Mouse (Mus musculus): ENCODE results near the gene Ak8. TPM values are rescaled to one million over a fixed set of nuclear protein-coding genes. Genes with fewer than 3 reads are reported as not detected.

Gene Ak8
- total RNA-seq (2021) (under 1 TPM; 0.29 to 0.38 TPM), polyA plus RNA-seq (2012; rRNA removed) (0.29 and 0.44 TPM in 2 replicates)
- long read RNA-seq, result 0 reads

GRCm38 (mm10) chr2:28699361-28700335 is at the start of gene Ak8, which contains the start of gene Spaca9:
Gene Ak8 (plus strand): TSS chr2:28700164.
Gene Spaca9 (minus strand): TSS chr2:28699727.
- peak; percentile 85 for DNase-seq

DNA sequence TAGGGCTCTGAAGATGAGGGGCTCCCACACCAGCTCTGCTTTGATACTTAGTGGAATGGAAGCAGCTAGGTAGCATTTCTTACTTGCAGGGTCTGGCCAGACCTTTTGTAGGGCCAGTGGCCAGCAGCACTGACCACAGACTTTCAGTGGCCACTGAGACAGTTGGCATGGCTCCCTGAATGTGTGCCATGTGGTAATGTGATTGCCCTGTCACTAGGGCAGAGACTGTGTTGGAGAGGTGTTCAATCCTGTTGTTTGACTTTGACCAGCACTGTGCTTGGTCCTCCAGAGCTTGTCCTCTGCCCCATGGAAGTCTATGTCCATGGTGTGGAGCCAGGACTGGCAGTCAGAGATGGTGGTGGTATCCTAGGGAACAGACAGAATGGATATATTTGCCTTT is 49.4 kb upstream of the Ak8 start:
- DNase-seq, result peak; percentile 46

DNA sequence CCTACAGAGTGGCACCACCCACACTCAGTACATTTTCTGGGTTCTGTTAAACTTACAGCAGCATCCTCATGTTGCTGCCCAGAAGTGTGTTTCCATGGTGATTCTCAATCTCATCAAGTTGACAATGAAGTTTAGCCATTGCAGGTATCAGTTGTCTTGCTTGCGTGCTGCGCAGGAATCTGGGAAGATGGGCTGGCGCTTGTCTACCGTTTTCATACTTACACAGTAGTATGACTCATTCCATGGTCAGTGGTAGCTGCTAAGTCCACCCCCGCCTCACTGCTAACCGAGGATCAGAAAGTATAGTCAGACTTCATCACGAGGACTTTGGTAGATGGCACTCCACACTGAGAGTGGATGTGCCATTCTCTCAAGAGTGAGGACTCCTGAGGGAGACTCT is 46.6 kb upstream of the Ak8 start:
- DNase-seq, result no peak

- DNase-seq, result peak; percentile 31
Observed at GRCm38 (mm10) chr2:28654295-28654694, 45.7 kb upstream of the Ak8 start.

- DNase-seq, result no peak
Observed at GRCm38 (mm10) chr2:28656216-28656615, 43.7 kb upstream of the Ak8 start.

DNA sequence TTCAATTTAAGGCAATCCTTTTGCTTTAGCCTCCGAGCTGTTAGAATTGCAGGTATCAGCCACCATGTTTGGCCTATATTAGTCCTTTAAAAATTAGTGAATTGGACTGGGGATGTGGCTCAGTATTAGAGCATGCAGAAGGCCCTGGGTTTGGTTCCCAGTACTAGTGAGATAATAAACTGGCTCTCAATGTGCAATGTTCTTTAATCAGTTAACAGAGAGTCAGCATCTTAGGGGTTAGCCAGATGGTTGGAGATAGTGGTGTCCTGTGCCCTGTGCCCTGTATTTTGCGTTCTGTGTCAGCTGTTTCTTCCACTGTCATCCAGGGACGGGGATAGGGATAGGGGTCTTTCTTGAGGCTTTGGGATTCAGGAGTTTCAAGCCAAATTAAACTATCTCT is 37.1 kb upstream of the Ak8 start:
- no peak for DNase-seq

- no peak for DNase-seq
Observed at GRCm38 (mm10) chr2:28665818-28666217, 34.1 kb upstream of the Ak8 start.

DNA sequence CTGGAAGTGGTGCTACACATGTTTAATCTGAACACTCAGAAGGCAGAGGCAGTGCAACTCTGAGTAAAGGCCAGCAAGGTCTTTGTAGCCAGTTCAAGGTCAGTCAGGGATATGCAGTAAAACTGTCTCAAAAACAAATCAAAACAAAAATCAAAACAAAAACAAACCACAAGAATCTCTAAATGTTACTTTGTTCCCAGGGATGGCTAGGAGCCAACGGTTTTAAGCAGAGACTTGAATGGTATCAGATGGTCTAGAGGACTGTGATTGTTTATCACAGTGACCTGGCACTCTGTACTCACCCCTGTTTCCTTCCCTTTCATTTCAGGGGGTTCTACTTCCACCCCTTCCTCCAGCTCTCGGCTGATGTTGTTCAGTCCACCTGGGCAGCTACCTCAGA is 28.5 kb upstream of the Ak8 start:
- DNase-seq, result no peak

DNA sequence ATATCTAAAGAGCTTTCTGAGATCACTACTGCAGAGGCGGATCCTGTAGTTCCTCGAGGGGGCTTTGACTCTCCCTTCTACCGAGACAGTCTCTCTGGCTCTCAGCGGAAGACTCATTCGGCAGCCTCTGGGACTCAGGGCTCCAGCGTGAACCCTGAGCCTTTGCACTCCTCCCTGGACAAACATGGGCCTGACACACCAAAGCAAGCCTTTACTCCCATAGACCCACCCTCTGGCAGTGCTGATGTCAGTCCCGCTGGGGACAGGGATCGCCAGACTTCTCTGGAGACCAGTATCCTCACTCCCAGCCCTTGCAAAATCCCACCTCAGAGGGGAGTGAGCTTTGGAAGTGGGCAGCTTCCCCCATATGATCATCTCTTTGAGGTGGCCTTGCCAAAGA is 24.0 kb upstream of the Ak8 start:
- DNase-seq, result no peak

DNA sequence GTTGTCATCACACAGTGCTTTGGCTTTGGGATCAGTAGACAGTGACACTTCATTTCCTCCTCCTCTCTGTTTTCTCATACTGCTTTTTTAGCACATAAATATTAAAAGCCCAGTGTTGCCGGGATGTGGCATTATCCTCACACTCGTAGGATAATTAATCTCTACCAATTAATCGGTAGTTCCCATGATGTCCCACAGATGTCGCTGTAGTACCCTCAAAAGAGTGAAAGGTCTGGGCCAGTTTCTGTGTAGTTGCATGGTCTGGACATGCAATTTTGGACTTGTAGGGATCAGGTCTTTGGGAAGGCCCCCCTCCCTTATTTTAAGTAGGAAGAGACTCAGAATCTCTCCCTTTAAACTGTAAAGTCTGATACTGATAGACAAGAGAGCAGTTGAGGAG is 19.3 kb upstream of the Ak8 start:
- peak; percentile 17 for DNase-seq

DNA sequence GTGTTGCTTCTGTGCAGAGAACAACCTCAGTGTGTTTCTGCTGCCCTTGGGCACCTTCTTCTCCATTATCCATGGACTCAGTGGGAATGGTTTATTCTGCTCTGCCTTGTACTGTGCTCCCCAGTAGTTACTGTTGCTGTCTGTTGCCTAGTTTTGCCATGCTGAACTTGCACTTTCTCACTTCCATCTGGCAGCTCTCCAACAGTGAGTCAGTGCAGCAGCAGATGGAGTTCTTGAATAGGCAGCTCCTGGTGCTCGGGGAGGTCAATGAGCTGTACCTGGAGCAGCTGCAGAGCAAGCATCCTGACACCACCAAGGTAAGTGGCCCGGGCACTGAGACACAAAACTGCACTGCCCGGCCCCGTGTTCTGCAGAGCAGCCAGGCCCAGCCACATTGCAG is 18.2 kb upstream of the Ak8 start:
- DNase-seq, result peak; percentile 76

DNA sequence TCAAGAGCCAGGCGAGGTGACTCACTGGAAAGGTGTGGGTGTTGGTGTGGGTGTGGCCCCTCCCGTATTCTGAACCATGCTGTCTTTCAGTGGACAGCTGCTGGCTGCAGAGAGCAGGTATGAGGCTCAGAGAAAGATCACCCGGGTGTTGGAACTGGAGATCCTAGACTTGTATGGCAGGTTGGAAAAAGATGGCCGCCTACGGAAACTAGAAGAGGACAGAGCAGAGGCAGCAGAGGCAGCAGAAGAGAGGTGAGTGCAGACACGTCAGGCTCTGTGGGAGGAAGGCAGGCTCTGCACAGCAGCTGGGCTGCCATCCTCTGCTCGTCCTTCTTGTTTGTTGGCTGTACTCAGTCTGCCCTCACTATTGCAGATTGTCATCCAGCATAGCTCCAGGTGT is 14.1 kb upstream of the Ak8 start:
- no peak for DNase-seq

DNA sequence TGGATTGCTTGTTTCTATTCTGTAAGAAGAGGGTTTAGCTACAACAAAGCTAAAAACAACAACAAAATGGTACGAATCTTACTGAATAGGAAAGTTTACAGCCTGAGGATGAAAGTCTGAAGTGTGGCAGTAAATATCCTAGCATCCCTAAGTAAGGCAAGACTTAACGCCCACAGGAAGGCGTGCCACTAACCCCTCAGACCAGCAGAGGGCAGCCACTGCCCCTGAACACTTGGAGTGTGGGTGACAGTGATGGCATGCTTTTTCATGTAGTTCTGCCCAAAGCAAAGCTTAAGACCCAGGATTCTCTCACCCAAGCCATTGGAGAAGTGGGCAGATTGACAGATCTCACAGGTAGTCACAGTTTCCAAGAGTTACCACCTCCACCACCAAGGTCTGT is 11.5 kb upstream of the Ak8 start:
- peak; percentile 30 for DNase-seq

- DNase-seq, result no peak
Observed at GRCm38 (mm10) chr2:28692692-28693091, 7.3 kb upstream of the Ak8 start.

- DNase-seq, result no peak
Observed at GRCm38 (mm10) chr2:28698566-28698965, 1.4 kb upstream of the Ak8 start.

DNA sequence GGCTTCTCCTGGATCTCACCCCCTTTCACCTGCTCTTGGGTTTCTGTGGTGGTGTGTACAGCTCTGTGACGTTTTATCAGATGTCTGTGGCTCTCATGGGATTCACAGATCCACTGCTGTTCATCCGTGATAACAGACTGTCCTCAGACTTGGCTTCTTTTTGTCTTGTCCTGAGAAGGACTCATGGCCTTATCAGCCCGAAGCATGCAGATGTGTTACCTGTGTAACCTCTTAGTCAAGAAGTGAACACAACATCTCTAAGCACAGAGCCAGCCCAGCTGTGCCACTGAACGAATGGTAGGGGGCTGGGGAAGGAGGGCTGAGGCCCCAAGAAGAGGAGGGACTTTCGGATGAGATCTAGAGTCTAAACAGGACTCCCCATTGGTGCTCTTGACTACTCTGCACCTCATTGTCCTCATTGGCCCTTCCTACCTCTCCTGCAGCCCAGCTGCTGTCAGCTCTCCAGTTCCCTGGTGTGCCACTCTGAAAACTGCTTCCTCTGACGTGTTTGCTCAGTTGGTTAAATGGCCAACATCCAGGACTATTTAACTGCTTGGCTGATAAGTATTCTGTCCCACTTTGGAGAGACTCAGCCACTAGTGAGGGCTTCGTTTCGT is 1.8 kb downstream of the Ak8 start:
- no peak for DNase-seq

DNA sequence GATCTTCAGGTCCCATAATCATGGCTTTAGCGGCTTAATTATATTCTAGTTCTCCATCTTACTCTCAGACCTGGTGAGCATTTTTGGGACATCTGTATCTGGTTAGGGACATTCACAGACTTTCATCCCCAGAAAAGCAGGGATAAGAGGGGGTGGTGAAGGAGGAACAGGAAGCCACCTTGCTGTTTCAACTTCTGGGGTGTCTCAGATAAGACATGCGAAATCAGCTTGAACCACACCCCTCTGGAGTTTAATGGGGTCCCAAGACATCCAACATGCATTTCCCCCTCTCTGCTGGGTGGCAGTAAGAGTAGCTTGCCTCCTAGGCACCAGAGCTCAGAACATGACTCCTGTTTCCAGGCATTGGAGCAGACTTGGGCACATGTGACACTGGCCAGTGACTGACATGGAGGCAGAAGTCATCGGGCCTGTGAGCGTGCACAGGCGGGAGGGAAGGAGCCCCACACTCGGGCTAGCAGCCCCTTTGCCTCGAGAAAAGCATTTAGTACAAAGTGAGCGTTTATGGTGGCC is 6.2 kb downstream of the Ak8 start:
- DNase-seq, result no peak

- no peak for DNase-seq
Observed at GRCm38 (mm10) chr2:28706787-28707186, 6.8 kb downstream of the Ak8 start.

DNA sequence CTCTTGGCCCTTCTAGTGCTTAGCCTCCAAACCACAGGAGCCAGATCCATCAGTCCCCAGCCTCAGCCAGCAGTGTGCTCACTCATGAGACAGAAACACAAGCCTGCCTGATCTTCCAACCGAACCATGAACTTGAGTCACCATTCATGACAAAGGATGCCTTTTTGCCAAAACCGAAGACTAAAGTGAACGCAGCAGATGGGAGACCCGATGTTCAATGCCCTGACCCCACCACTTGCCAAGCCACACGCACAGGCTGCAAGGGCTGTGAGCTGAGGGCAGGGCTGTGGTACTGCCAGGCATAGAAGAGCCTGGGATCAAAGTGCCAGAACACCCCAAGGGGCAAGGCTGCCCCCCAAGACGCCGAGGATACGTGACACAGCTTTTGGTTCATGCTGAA is 13.1 kb downstream of the Ak8 start:
- no peak for DNase-seq

DNA sequence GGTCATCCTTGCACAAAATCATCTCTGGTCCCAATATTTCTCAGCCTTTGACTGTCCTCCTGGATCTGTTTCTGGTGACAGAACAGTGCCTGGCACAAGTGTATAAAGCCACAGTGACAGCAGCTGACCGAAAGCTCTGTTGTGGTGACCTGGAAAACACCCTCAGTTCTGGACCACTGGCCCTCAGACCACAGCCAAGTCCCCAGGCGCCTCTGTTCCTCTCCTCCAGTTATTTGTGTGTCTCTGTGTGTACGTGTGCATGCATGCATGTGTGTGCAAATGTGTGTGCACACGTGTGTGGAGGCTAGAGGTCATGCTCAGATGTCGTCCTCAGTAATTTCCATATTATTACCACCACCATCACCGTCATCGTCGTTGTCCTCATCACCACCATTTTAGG is 22.5 kb downstream of the Ak8 start:
- no peak for DNase-seq

- DNase-seq, result no peak
Observed at GRCm38 (mm10) chr2:28723912-28724311, 23.9 kb downstream of the Ak8 start.

GRCm38 (mm10) chr2:28727786-28728404 is 27.9 kb downstream of the Ak8 start:
- no peak for DNase-seq

- no peak for DNase-seq
Observed at GRCm38 (mm10) chr2:28730676-28731075, 30.7 kb downstream of the Ak8 start.
